Mouse (Mus musculus): ENCODE measurements around the gene Trim8. TPM values are rescaled to one million over a fixed set of nuclear protein-coding genes. Genes with fewer than 3 reads are reported as not detected.

Gene Trim8
- polyA plus RNA-seq, 1 experiment from 2014 or later = 17.8 TPM

DNA sequence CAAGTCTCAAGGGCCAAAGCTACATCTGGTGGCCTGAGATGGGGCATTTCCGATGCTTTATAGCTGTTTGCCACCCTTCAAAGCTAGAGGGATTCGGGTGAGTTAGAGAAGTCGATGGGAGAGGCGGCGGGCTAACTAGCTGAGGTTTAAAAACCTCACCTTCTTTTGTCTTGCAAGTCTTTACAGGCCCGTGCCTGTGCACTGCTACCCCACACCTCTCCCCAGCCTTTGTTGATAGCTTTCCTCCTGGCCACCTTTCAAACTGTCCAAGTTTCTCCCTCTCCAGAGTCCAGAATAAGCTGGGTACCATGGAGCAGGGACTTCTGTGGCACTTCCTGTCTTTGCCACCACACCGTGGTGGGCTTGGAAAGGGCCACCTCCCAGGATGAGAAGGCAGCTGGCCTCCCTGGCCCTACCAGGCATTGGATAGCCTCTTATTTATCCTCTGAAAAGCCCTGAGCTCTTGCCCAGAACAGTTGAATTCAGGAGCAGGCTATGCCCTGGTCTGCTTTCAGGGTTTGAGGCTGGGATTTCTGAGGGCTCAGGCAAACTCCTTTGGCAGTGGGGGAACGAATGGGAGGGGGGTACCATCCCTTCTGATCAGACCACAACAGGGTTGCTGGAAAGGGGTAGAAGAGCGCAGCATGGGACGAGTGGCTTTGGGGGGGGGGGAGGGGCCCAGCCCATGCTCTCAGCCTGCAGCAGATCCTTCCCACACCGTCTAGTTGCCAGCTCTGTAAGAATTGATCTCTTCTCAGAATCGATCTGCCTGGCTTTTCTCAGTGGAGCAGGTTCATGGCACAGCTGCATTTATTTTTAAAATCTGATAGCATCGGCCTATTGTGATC, 28.3 kb downstream of the Trim8 start:
- H3K9me3 ChIP-seq (replicated peaks; ENCODE audit: control insufficient read depth, low read length) = no peaks in the 10 kb centered on the region
- H3K4me3 ChIP-seq (ENCODE audit: low read depth, low read length) = no peak overlapping the region
- no peaks in the 10 kb centered on the region for H3K36me3 ChIP-seq (replicated peaks; ENCODE audit: control insufficient read depth, insufficient read depth, low read depth, low read length)
- H3K4me1 ChIP-seq (ENCODE audit: control insufficient read depth, insufficient read depth, low read length) = peaks cover 49% of the 10 kb centered on the region
- DNase-seq (ENCODE audit: low spot score) = no peak
- 7% methylated on average over 13 of the region's 13 CpGs for WGBS
- peak overlapping the region; percentile 54 for H3K9ac ChIP-seq (replicated peaks; ENCODE audit: low read length)
- no peak for ATAC-seq (replicated peaks; ENCODE audit: insufficient number of reproducible peaks, low FRiP score, low TSS enrichment, low read depth)
- no peaks in the 10 kb centered on the region for H3K27me3 ChIP-seq (ENCODE audit: control insufficient read depth, insufficient read depth, low read length)
- no peak overlapping the region; the same call in 1 of the 2 replicates for H3K4me2 ChIP-seq (ENCODE audit: low read depth, low read length)
- peak overlapping the region; percentile 87 for H3K27ac ChIP-seq (replicated peaks; ENCODE audit: low read depth, low read length)

DNA sequence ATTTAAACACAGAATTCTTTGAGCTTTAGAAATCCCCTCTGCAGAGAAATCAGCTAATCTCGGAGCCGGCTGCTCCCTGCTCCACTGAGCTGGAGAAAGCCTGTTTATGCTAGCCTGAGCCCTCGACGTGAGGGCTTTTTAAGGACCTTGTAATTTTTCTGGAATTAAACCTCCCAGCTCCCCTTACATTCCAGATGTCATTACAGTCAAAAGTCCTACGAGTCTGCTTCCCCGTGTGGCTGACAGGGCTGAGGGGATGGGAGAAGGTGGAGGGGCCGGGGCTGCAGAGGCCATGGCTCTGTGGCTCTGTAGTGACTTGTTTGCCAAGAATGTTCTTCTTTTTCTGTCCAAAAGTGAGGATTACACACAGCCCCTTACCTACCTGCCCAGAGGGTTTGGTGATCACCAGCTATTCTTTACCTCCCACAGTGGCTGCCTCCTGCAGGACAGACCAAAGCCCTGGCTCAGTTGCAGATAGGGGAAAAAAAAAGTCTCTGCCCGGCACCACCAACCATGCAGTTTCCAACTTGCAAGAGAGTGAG, 29.0 kb downstream of the Trim8 start:
- peak overlapping the region; percentile 54; the same call in 1 of the 2 replicates for H3K9ac ChIP-seq (replicated peaks; ENCODE audit: low read length)
- no peak overlapping the region for H3K4me3 ChIP-seq (ENCODE audit: low read depth, low read length)
- peaks cover 45% of the 10 kb centered on the region for H3K4me1 ChIP-seq (ENCODE audit: control insufficient read depth, insufficient read depth, low read length)
- no peaks in the 10 kb centered on the region for H3K9me3 ChIP-seq (replicated peaks; ENCODE audit: control insufficient read depth, low read length)
- no peaks in the 10 kb centered on the region for H3K36me3 ChIP-seq (replicated peaks; ENCODE audit: control insufficient read depth, insufficient read depth, low read depth, low read length)
- 4% methylated on average over 8 of the region's 8 CpGs for WGBS
- ATAC-seq (replicated peaks; ENCODE audit: insufficient number of reproducible peaks, low FRiP score, low TSS enrichment, low read depth) (no peak), DNase-seq (ENCODE audit: low spot score) (peak; percentile 59)
- peak overlapping the region; percentile 10; the same call in 1 of the 2 replicates for H3K4me2 ChIP-seq (ENCODE audit: low read depth, low read length)
- H3K27ac ChIP-seq (replicated peaks; ENCODE audit: low read depth, low read length) = peak overlapping the region; percentile 87
- H3K27me3 ChIP-seq (ENCODE audit: control insufficient read depth, insufficient read depth, low read length) = no peaks in the 10 kb centered on the region

DNA sequence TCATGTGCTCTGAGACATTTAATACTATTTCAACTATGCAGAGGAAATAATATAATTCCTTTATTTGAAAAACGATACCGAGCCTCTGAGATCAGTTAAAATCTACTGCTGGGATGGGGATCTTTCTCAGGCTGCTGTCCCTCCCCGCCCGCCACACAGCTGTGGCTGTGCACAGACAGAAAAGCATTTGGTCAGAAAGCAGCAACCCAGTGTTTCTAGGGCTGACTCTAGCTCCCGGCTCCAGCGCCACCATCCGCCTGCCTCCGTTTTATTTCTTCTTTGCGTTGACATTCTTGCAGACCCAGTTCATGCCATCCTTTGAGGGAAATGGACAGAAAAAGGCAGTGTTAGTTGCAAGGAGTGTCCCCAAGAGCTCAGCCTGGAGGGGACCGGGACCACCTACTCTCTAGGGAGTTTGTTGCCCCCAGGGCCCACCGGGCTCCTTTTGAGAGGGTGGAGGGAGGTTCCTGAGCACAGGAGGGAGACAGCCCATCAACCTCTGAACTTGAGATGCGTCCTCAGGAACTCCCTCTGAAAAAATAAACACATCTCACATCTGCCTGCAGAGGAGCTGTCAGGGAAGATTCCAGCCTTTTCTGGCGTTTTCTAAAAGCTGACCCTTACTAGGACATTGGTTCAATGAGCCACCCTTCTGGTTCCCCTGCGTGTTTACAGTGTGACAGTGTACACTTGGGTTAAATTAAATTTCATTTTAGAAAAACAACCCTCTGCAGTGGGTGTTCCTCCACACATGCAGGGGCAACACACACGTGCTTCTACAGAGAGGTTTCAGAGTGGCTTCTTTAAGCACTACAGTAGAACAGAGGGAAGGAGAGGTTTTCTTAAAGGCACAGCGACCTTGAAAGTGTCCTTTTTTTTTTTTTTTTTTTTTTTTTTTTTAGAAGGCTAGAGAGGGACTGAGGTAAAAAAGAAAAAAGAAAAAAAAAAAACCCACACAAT, 29.8 kb downstream of the Trim8 start:
- no peaks in the 10 kb centered on the region for H3K9me3 ChIP-seq (replicated peaks; ENCODE audit: control insufficient read depth, low read length)
- no peak overlapping the region; the same call in 1 of the 2 replicates for H3K9ac ChIP-seq (replicated peaks; ENCODE audit: low read length)
- H3K36me3 ChIP-seq (replicated peaks; ENCODE audit: control insufficient read depth, insufficient read depth, low read depth, low read length) = no peaks in the 10 kb centered on the region
- peak overlapping the region; percentile 87 for H3K27ac ChIP-seq (replicated peaks; ENCODE audit: low read depth, low read length)
- H3K4me3 ChIP-seq (ENCODE audit: low read depth, low read length) = no peak overlapping the region
- WGBS = 3% methylated on average over 16 of the region's 16 CpGs
- H3K27me3 ChIP-seq (ENCODE audit: control insufficient read depth, insufficient read depth, low read length) = no peaks in the 10 kb centered on the region
- H3K4me1 ChIP-seq (ENCODE audit: control insufficient read depth, insufficient read depth, low read length) = peaks cover 42% of the 10 kb centered on the region
- H3K4me2 ChIP-seq (ENCODE audit: low read depth, low read length) = peak overlapping the region; percentile 10
- DNase-seq (ENCODE audit: low spot score) (peak; percentile 60), ATAC-seq (replicated peaks; ENCODE audit: insufficient number of reproducible peaks, low FRiP score, low TSS enrichment, low read depth) (no peak)

DNA sequence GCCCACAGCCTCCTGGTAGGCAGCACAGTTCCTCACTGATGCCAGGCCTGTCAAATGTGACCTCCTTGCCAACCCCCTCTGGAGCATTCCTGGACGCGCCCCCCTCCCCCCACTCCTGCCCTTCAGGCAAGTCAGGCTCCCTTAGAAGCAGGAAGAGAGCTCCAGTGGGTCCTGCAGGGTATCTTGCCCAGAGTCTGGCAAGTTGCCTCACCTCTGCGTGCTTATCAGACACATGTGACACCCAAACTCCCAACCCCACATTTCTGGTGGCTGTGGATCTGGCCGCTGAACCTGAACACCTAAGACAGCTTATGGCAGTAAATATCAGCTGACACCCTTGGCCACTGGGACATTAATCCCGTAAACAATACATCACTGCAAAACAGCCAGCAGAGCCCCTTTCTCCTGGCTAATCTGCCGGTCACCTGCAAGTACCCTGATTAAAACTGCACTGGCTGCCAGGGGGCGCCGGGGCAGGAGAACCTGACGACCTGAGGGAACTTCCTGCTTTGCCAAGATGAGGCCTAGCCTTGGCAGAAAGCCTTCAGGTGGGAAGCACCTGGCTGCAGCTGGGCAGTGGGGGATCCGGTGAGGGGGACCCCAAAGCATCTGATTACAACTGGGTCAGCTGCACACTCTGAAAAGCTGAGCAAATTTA, 30.7 kb downstream of the Trim8 start:
- Histone ChIP-seq H3K36me3 (replicated peaks; ENCODE audit: control insufficient read depth, insufficient read depth, low read depth, low read length) (no peaks in the 10 kb centered on the region), H3K9ac (replicated peaks; ENCODE audit: low read length) (no peak overlapping the region), H3K4me2 (ENCODE audit: low read depth, low read length) (no peak overlapping the region; the same call in 1 of the 2 replicates), H3K27me3 (ENCODE audit: control insufficient read depth, insufficient read depth, low read length) (no peaks in the 10 kb centered on the region), H3K9me3 (replicated peaks; ENCODE audit: control insufficient read depth, low read length) (no peaks in the 10 kb centered on the region), H3K4me1 (ENCODE audit: control insufficient read depth, insufficient read depth, low read length) (peaks cover 40% of the 10 kb centered on the region), H3K4me3 (ENCODE audit: low read depth, low read length) (no peak overlapping the region), H3K27ac (replicated peaks; ENCODE audit: low read depth, low read length) (peak overlapping the region; percentile 59)
- DNase-seq (ENCODE audit: low spot score) (no peak), ATAC-seq (replicated peaks; ENCODE audit: insufficient number of reproducible peaks, low FRiP score, low TSS enrichment, low read depth) (no peak)
- 13% methylated on average over 10 of the region's 10 CpGs for WGBS

DNA sequence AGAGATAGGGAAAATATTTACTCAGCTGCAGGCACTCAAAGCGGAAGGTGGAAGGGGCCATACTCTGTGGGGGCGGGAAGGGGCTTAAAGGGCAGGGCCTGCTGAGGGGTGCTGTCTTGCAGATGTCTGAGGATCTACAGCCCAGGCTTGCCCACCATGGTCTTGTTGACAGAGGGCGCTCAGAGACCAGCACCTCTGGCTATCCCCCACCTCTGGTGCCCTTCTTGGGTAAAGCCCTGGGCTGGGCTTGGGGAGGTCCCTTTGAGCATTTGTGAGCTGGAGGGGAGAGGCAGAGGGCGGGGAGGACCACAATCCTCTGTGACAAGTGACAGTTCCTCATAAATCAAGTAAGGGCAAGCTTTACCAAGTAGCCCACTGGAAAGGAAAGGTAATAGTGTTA, 31.6 kb downstream of the Trim8 start:
- H3K4me2 ChIP-seq (ENCODE audit: low read depth, low read length) = no peak overlapping the region
- no peak overlapping the region for H3K9ac ChIP-seq (replicated peaks; ENCODE audit: low read length)
- ATAC-seq (replicated peaks; ENCODE audit: insufficient number of reproducible peaks, low FRiP score, low TSS enrichment, low read depth) (no peak), DNase-seq (ENCODE audit: low spot score) (no peak)
- no peaks in the 10 kb centered on the region for H3K36me3 ChIP-seq (replicated peaks; ENCODE audit: control insufficient read depth, insufficient read depth, low read depth, low read length)
- no peaks in the 10 kb centered on the region for H3K27me3 ChIP-seq (ENCODE audit: control insufficient read depth, insufficient read depth, low read length)
- no peak overlapping the region for H3K27ac ChIP-seq (replicated peaks; ENCODE audit: low read depth, low read length)
- 32% methylated on average over 4 of the region's 4 CpGs for WGBS
- peaks cover 40% of the 10 kb centered on the region for H3K4me1 ChIP-seq (ENCODE audit: control insufficient read depth, insufficient read depth, low read length)
- H3K9me3 ChIP-seq (replicated peaks; ENCODE audit: control insufficient read depth, low read length) = no peaks in the 10 kb centered on the region
- H3K4me3 ChIP-seq (ENCODE audit: low read depth, low read length) = no peak overlapping the region

DNA sequence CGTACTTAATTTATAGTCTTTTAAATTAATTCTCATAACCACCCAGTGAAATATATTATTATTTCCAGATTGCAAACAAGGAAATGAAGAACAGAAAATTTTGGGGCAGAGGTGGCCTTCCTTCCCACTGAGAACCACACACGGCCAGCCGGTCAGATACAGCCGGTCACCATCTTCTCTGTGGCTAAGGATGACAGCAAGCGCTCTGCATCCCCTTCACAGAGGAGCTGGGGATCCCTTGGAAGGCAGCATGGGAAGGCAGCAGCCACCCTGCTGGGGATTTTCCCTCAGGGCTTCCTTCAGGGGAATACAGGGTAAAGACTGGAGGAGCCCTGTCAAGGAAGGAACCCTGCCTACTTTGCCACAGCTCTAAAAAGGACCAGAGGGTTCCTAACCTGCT, 32.0 kb downstream of the Trim8 start:
- H3K4me2 ChIP-seq (ENCODE audit: low read depth, low read length) = no peak overlapping the region
- H3K4me1 ChIP-seq (ENCODE audit: control insufficient read depth, insufficient read depth, low read length) = peaks cover 37% of the 10 kb centered on the region
- no peaks in the 10 kb centered on the region for H3K27me3 ChIP-seq (ENCODE audit: control insufficient read depth, insufficient read depth, low read length)
- ATAC-seq (replicated peaks; ENCODE audit: insufficient number of reproducible peaks, low FRiP score, low TSS enrichment, low read depth) = no peak
- H3K36me3 ChIP-seq (replicated peaks; ENCODE audit: control insufficient read depth, insufficient read depth, low read depth, low read length) = no peaks in the 10 kb centered on the region
- 58% methylated on average over 5 of the region's 5 CpGs for WGBS
- 0 out of 2 replicates have a peak overlapping the region, but pooled peaks have one; percentile 28 for H3K27ac ChIP-seq (replicated peaks; ENCODE audit: low read depth, low read length)
- no peak for DNase-seq (ENCODE audit: low spot score)
- no peak overlapping the region for H3K4me3 ChIP-seq (ENCODE audit: low read depth, low read length)
- H3K9ac ChIP-seq (replicated peaks; ENCODE audit: low read length) = 0 out of 2 replicates have a peak overlapping the region, but pooled peaks have one; percentile 2
- no peaks in the 10 kb centered on the region for H3K9me3 ChIP-seq (replicated peaks; ENCODE audit: control insufficient read depth, low read length)

DNA sequence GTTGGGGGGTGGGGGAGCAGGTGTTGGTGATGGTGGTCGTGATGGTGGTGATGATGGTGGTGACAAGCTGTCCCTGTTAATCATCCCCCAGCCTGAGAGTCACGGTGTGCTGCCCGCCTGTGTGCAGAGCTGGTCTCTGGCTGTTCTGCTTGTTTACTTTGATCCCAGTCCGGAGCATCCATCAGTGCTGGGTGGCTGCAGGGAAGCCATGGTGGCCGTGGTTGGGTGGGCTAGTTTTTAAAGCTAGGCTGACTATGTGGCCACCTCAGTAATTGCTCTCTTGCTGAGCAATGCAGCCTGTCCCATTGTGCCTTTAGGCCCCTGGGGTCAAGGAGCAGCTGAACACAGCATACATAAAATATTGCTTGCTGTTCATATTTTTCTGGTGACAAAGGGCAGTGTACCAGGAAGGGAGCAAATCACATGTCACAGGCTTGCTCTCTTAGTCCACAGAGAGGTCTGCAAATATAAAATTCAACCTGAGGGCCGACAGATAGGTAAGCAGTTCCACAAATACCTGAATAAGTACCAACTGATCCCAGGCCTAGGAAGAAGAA, 33.1 kb downstream of the Trim8 start:
- Histone ChIP-seq H3K9ac (replicated peaks; ENCODE audit: low read length) (no peak overlapping the region), H3K27ac (replicated peaks; ENCODE audit: low read depth, low read length) (no peak overlapping the region), H3K9me3 (replicated peaks; ENCODE audit: control insufficient read depth, low read length) (no peaks in the 10 kb centered on the region), H3K36me3 (replicated peaks; ENCODE audit: control insufficient read depth, insufficient read depth, low read depth, low read length) (no peaks in the 10 kb centered on the region), H3K4me3 (ENCODE audit: low read depth, low read length) (no peak overlapping the region), H3K4me1 (ENCODE audit: control insufficient read depth, insufficient read depth, low read length) (peaks cover 26% of the 10 kb centered on the region), H3K27me3 (ENCODE audit: control insufficient read depth, insufficient read depth, low read length) (no peaks in the 10 kb centered on the region), H3K4me2 (ENCODE audit: low read depth, low read length) (no peak overlapping the region)
- WGBS = 62% methylated on average over 6 of the region's 6 CpGs
- ATAC-seq (replicated peaks; ENCODE audit: insufficient number of reproducible peaks, low FRiP score, low TSS enrichment, low read depth) (no peak), DNase-seq (ENCODE audit: low spot score) (no peak)
